Mouse (Mus musculus): Measurements from ENCODE around the gene Atp6v0a1. TPM values are rescaled to one million over a fixed set of nuclear protein-coding genes. Genes with fewer than 3 reads are reported as not detected.

Gene Atp6v0a1
- 147 and 157 TPM in 2 replicates for polyA plus RNA-seq (2015; fragmentation: Nextera tagmentation; extraction: Ambion mirVana)

DNA sequence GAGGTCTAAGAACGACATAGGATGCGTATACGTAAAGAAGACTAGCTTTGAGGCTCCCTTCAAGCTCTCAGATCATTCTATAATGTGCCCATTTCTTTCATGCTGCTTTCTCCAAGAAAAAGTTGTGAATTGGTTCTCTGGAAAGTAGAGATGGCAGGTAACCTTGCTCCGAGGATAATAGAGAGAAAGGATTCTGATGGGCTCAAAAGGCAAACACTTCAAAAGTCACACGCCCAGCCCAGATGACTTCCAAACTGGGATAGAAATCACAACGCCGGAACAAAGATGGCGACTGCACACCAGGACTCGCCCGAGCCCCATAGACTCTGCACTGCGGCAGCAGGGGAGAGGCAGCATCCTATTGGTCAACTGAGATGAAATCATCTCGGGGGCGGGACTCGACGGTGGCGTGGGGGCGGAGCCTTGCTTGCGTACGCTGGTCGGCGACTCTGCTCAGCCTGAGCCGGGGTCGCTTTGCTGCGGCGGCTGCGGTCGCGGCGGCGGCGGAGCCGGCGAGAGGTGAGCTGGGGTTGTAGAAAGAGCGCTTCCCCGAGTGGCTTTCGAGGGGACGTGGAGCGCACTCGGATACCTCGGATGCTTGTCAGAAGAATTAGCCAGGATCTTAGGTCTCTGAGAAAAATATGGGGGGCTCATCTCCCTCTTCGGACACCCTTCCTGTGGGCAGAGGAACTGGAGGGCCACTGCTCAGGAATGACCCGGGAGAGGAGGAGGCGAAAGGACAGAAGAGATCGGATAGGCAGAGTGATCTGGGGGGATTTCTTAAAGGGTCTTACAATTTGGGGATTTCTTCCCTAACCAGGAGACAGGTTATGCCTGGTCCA, at the start of gene Atp6v0a1:
Gene Atp6v0a1 (plus strand): TSS at position 407 of the 842 bp plus-strand sequence.
- WGBS, result under 1% methylated on average over 44 of the region's 44 CpGs
- peaks cover 12% of the 10 kb centered on the region; the same call in 1 of the 2 replicates for H3K36me3 ChIP-seq
- H3K27ac ChIP-seq (replicated peaks), result peak within 1 kb of the TSS; percentile 87
- H3K9me3 ChIP-seq, result no peaks in the 10 kb centered on the region
- H3K27me3 ChIP-seq, result no peaks in the 10 kb centered on the region
- peak; percentile 100 for ATAC-seq (ENCODE audit: low FRiP score, low read depth)
- peak within 1 kb of the TSS; percentile 59 for H3K4me3 ChIP-seq
- H3K4me2 ChIP-seq, result peak within 1 kb of the TSS; percentile 57
- peak within 1 kb of the TSS; percentile 76 for H3K9ac ChIP-seq
- H3K4me1 ChIP-seq (replicated peaks), result peaks cover 38% of the 10 kb centered on the region

DNA sequence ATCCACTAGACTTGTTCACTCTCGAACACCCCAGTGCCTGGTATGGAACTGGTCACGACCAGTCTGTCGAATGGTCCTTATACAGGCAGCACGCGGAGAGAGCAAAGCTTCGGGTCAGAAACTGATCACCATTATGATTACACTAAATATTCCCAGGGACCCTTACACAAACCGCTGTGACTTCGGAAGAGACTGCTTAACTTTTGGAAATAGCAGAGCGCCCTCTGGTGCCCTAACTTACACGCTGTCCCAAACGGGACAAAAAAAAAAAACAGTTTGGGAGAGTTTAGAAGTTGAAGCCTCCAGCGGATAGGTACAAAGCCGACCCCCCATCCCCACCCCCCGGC, 49.8 kb upstream of the Atp6v0a1 start:
- ATAC-seq (ENCODE audit: low FRiP score, low read depth), result no peak
- H3K4me3 ChIP-seq, result peak overlapping the region; percentile 33
- H3K27me3 ChIP-seq, result peaks cover 29% of the 10 kb centered on the region
- no peak overlapping the region for H3K9ac ChIP-seq
- no peaks in the 10 kb centered on the region for H3K9me3 ChIP-seq
- peaks cover 27% of the 10 kb centered on the region for H3K4me1 ChIP-seq (replicated peaks)
- H3K27ac ChIP-seq (replicated peaks), result 0 out of 2 replicates have a peak overlapping the region, but pooled peaks have one; percentile 1
- 4% methylated on average over 14 of the region's 14 CpGs for WGBS
- H3K36me3 ChIP-seq, result no peaks in the 10 kb centered on the region
- peak overlapping the region; percentile 60 for H3K4me2 ChIP-seq

DNA sequence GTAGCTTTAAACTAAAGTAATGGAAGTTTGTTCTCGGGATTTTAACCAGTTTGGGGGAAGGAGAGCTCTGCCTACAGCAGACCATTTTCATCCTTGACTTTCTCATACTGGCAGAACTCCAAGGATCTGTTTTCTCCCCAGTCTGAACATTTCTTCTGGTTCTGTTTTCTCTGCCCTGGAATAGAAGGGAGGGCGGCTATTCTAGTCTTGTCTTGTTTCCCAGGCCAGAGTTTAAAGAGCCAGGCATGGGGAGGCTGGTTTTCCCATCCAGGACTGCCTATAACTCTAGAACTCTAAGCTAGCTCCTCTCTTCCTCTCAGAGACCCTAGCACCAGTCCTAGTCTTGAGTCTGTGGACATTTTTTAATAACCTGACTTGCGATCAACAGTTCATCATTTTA, 49.4 kb upstream of the Atp6v0a1 start:
- ATAC-seq (ENCODE audit: low FRiP score, low read depth), result no peak
- 0 out of 2 replicates have a peak overlapping the region, but pooled peaks have one; percentile 1 for H3K27ac ChIP-seq (replicated peaks)
- peaks cover 27% of the 10 kb centered on the region for H3K4me1 ChIP-seq (replicated peaks)
- H3K36me3 ChIP-seq, result no peaks in the 10 kb centered on the region
- no peak overlapping the region for H3K4me3 ChIP-seq
- H3K9ac ChIP-seq, result no peak overlapping the region
- WGBS, result 31% methylated on average over 3 of the region's 3 CpGs
- peak overlapping the region; percentile 60; the same call in 1 of the 2 replicates for H3K4me2 ChIP-seq
- no peaks in the 10 kb centered on the region for H3K9me3 ChIP-seq
- peaks cover 29% of the 10 kb centered on the region for H3K27me3 ChIP-seq

DNA sequence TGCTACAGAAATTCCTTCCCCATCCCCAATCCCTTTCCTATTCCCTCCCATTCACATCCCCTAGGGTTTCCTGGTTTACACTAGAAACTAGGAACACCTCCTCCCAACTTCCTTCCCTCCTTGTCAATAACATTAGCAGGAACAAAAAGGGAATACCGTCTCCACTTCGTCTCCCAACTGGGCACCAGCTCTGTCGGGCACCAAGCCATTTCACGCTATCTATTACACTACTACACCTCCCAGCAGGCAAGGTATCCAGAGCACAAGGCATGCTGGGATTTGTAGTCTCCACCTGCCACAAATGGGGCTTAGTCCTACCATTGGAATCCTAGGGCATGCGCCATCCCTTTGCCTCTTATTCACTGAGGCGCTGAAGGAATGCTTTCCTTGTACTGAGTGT, 48.7 kb upstream of the Atp6v0a1 start:
- Histone ChIP-seq H3K9me3 (no peaks in the 10 kb centered on the region), H3K4me3 (no peak overlapping the region), H3K4me2 (peak overlapping the region; percentile 46), H3K27me3 (peaks cover 31% of the 10 kb centered on the region), H3K27ac (replicated peaks) (no peak overlapping the region), H3K36me3 (no peaks in the 10 kb centered on the region), H3K9ac (no peak overlapping the region), H3K4me1 (replicated peaks) (peaks cover 27% of the 10 kb centered on the region)
- ATAC-seq (ENCODE audit: low FRiP score, low read depth), result peak; percentile 65
- WGBS, result 11% methylated on average over 6 of the region's 6 CpGs

GRCm38 (mm10) chr11:100962371-100962911, 46.8 kb upstream of the Atp6v0a1 start:
- H3K36me3 ChIP-seq, result no peaks in the 10 kb centered on the region
- no peak overlapping the region for H3K4me3 ChIP-seq
- peaks cover 38% of the 10 kb centered on the region for H3K27me3 ChIP-seq
- no peak overlapping the region for H3K4me2 ChIP-seq
- WGBS, result 63% methylated on average over 9 of the region's 9 CpGs
- no peak overlapping the region for H3K27ac ChIP-seq (replicated peaks)
- no peak for ATAC-seq (ENCODE audit: low FRiP score, low read depth)
- H3K9ac ChIP-seq, result no peak overlapping the region
- peaks cover 24% of the 10 kb centered on the region for H3K4me1 ChIP-seq (replicated peaks)
- H3K9me3 ChIP-seq, result no peaks in the 10 kb centered on the region

DNA sequence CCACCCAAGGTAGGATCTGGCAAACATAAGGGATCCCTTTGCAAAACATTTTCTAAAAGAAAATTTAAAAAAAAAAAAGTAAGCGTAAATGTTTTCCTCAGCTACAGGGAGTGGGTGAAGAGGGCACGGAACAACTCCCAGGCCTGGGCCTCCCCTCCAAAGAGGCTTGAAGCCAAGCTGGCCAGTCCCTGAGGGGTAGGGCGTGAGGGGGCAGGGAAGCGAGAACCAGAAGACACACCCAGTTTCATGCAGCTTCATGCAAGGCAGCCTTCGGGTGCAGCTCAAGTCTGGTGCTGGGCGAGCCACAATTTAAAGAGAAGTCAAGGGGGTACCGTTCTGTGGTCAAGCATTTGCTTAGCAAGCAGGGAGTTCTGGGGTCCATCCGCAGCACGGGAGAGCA, 45.6 kb upstream of the Atp6v0a1 start:
- WGBS, result 82% methylated on average over 9 of the region's 9 CpGs
- Histone ChIP-seq H3K9me3 (no peaks in the 10 kb centered on the region), H3K27ac (replicated peaks) (no peak overlapping the region), H3K4me3 (no peak overlapping the region), H3K27me3 (peaks cover 38% of the 10 kb centered on the region), H3K4me2 (no peak overlapping the region), H3K4me1 (replicated peaks) (peaks cover 19% of the 10 kb centered on the region), H3K9ac (no peak overlapping the region), H3K36me3 (no peaks in the 10 kb centered on the region)
- no peak for ATAC-seq (ENCODE audit: low FRiP score, low read depth)

DNA sequence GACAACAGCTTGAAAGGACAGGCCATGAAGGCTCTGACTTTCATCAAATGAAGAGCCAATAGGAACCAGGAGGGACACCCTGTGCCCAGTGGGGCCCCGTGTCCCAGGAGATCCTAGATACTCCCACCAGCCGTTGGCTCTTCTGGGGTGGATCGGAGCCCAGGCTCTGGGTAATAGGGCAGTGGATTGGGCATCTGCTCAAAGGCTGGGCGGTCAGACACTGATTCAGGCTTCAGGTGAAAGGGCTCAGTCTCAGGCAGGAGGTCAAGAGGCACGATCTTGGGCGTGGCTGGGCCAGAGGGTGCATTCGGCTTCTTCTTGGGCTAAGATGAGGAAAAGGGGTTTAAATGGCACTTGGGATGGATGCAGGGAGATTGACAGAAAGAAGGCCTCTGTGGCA, 45.1 kb upstream of the Atp6v0a1 start:
- Histone ChIP-seq H3K36me3 (no peaks in the 10 kb centered on the region), H3K27me3 (peaks cover 38% of the 10 kb centered on the region), H3K9ac (no peak overlapping the region), H3K9me3 (no peaks in the 10 kb centered on the region), H3K4me3 (no peak overlapping the region), H3K4me1 (replicated peaks) (peaks cover 15% of the 10 kb centered on the region), H3K27ac (replicated peaks) (no peak overlapping the region), H3K4me2 (no peak overlapping the region)
- ATAC-seq (ENCODE audit: low FRiP score, low read depth), result no peak
- WGBS, result 85% methylated on average over 7 of the region's 7 CpGs

- H3K9me3 ChIP-seq, result no peaks in the 10 kb centered on the region
- no peaks in the 10 kb centered on the region for H3K36me3 ChIP-seq
- no peak overlapping the region for H3K27ac ChIP-seq (replicated peaks)
- peaks cover 19% of the 10 kb centered on the region for H3K4me1 ChIP-seq (replicated peaks)
- 83% methylated on average over 6 of the region's 6 CpGs for WGBS
- no peak overlapping the region for H3K4me2 ChIP-seq
- H3K4me3 ChIP-seq, result no peak overlapping the region
- ATAC-seq (ENCODE audit: low FRiP score, low read depth), result no peak
- no peak overlapping the region for H3K9ac ChIP-seq
- peaks cover 38% of the 10 kb centered on the region for H3K27me3 ChIP-seq
These were observed 44.2 kb upstream of the Atp6v0a1 start for GRCm38 (mm10) chr11:100964901-100965542.

- no peaks in the 10 kb centered on the region for H3K9me3 ChIP-seq
- H3K4me1 ChIP-seq (replicated peaks), result peaks cover 19% of the 10 kb centered on the region
- ATAC-seq (ENCODE audit: low FRiP score, low read depth), result no peak
- no peak overlapping the region for H3K27ac ChIP-seq (replicated peaks)
- no peaks in the 10 kb centered on the region for H3K36me3 ChIP-seq
- H3K4me2 ChIP-seq, result no peak overlapping the region
- no peak overlapping the region for H3K4me3 ChIP-seq
- WGBS, result 81% methylated on average over 6 of the region's 6 CpGs
- peaks cover 43% of the 10 kb centered on the region for H3K27me3 ChIP-seq
- H3K9ac ChIP-seq, result no peak overlapping the region
These were observed 43.5 kb upstream of the Atp6v0a1 start for GRCm38 (mm10) chr11:100965760-100966159.

- no peaks in the 10 kb centered on the region for H3K9me3 ChIP-seq
- H3K27me3 ChIP-seq, result peaks cover 58% of the 10 kb centered on the region
- H3K27ac ChIP-seq (replicated peaks), result no peak overlapping the region
- 68% methylated on average over 5 of the region's 5 CpGs for WGBS
- H3K4me2 ChIP-seq, result no peak overlapping the region
- H3K4me3 ChIP-seq, result no peak overlapping the region
- no peak overlapping the region for H3K9ac ChIP-seq
- no peaks in the 10 kb centered on the region for H3K36me3 ChIP-seq
- peaks cover 18% of the 10 kb centered on the region for H3K4me1 ChIP-seq (replicated peaks)
- ATAC-seq (ENCODE audit: low FRiP score, low read depth), result no peak
These were observed 41.9 kb upstream of the Atp6v0a1 start for GRCm38 (mm10) chr11:100967376-100967775.

DNA sequence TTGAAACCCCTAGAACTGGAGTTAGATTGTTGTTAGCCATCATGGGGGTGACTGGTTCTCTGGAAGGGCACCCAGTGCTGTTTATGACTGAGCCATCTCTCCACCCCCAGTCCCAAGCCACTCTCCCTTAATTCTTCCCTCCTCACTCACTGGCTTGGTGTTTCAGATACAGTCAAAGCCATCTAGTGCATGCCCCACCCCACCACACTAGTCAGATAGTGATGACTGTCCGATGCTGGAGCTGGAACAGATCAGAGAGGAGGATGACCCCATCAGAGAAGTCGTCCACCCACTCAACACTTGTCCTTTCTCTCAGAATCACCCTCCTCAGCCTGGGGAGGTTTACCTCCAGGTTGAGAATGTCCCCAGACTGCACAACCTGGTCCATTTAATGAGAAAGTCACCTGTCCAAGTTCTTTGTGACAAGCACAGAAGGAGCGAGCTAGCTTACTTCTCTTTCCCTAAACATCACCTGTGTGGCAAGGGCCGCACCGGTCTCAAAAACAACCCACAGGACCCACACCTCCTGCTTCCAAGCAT, 41.3 kb upstream of the Atp6v0a1 start:
- Histone ChIP-seq H3K4me2 (0 out of 2 replicates have a peak overlapping the region, but pooled peaks have one; percentile 53), H3K36me3 (no peaks in the 10 kb centered on the region), H3K4me1 (replicated peaks) (peaks cover 18% of the 10 kb centered on the region), H3K27me3 (peaks cover 64% of the 10 kb centered on the region), H3K4me3 (no peak overlapping the region), H3K27ac (replicated peaks) (no peak overlapping the region), H3K9me3 (no peaks in the 10 kb centered on the region), H3K9ac (no peak overlapping the region)
- 89% methylated on average over 5 of the region's 5 CpGs for WGBS
- no peak for ATAC-seq (ENCODE audit: low FRiP score, low read depth)

DNA sequence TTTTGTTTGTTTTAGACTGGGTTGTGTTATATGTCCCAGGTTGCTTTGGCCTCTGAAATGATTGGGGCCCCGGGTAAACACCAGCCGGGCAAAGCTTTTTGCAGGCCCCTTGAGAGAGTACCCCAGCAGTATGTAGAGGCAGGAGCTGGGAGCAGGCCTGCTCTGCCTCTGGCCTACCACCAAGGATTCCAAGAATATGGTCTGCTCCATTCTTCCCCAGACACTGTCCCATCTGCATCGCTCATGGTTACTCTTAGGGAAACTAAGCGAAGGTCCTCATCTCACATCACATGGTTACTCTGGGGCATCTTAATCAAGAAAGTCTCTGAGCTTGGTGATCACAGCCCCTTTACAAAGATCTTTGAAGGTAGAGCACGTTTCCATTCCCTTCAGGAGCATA, 40.8 kb upstream of the Atp6v0a1 start:
- H3K4me3 ChIP-seq, result peak overlapping the region; percentile 44; the same call in 1 of the 2 replicates
- H3K9ac ChIP-seq, result no peak overlapping the region
- peak overlapping the region; percentile 53; the same call in 1 of the 2 replicates for H3K4me2 ChIP-seq
- 78% methylated on average over 5 of the region's 5 CpGs for WGBS
- no peak overlapping the region for H3K27ac ChIP-seq (replicated peaks)
- H3K9me3 ChIP-seq, result no peaks in the 10 kb centered on the region
- peaks cover 70% of the 10 kb centered on the region for H3K27me3 ChIP-seq
- no peaks in the 10 kb centered on the region for H3K36me3 ChIP-seq
- no peak for ATAC-seq (ENCODE audit: low FRiP score, low read depth)
- H3K4me1 ChIP-seq (replicated peaks), result peaks cover 18% of the 10 kb centered on the region

Measured in hindbrain, embryonic 15.5 days (tissue).